Mouse (Mus musculus) stomach, postnatal 0 days (tissue): Measurements from ENCODE around the gene Ggt1. TPM values are rescaled to one million over a fixed set of nuclear protein-coding genes. Genes with fewer than 3 reads are reported as not detected.
A peak's percentile ranks its signal among the peaks of the same experiment; 100 is the strongest.
"Not testable (repeated sequence)": the region's sequence is repeated elsewhere in the genome, so short reads cannot be mapped to it uniquely, and the experiment has no call there.

Source experiments
- ATAC-seq: fragments of 200-750 bp; cut with Nextera tagmentation; 2 replicates; pipeline ENCODE4 v1.8.0; 2017; ENCODE audit not compliant: low FRiP score, low TSS enrichment
- DNase-seq: peaks from one replicate; pipeline ENCODE4 v3.0.0-alpha.2; 2016; ENCODE audit warnings: low spot score
- H3K27ac ChIP-seq: fragments of 300-500 bp; sonication (generic); replicated peaks from 2 replicates; pipeline ENCODE4 v1.5.1; 2014; ENCODE audit warnings: mild to moderate bottlenecking, control low read depth
- H3K27me3 ChIP-seq: fragments of 300-500 bp; sonication (generic); 2 replicates; pipeline ENCODE4 v1.6.1; 2014; ENCODE audit warnings: low read length; ENCODE audit not compliant: control insufficient read depth, insufficient read depth
- H3K36me3 ChIP-seq: fragments of 300-500 bp; sonication (generic); 2 replicates; pipeline ENCODE4 v1.6.1; 2014; ENCODE audit warnings: low read length, mixed read lengths; ENCODE audit not compliant: control insufficient read depth, insufficient read depth
- H3K4me1 ChIP-seq: fragments of 300-500 bp; sonication (generic); replicated peaks from 2 replicates; pipeline ENCODE4 v1.6.1; 2014; ENCODE audit warnings: antibody characterized with exemption; ENCODE audit not compliant: control insufficient read depth, insufficient read depth
- H3K4me2 ChIP-seq: fragments of 300-500 bp; sonication (generic); replicated peaks from 2 replicates; pipeline ENCODE4 v1.6.1; 2014; ENCODE audit warnings: low read depth, mild to moderate bottlenecking, control low read depth, moderate library complexity
- H3K4me3 ChIP-seq: fragments of 300-500 bp; sonication (generic); 2 replicates; pipeline ENCODE4 v1.5.1; 2014; ENCODE audit warnings: low read depth, low read length, control low read depth
- H3K9ac ChIP-seq: fragments of 300-500 bp; sonication (generic); 2 replicates; pipeline ENCODE4 v1.6.1; 2014; ENCODE audit warnings: mild to moderate bottlenecking, low read length, control low read depth, mixed read lengths
- H3K9me3 ChIP-seq: fragments of 300-500 bp; sonication (generic); 2 replicates; pipeline ENCODE4 v1.6.1; 2016; ENCODE audit warnings: low read length; ENCODE audit not compliant: control insufficient read depth
- CTCF ChIP-seq: IDR thresholded peaks from 2 replicates; pipeline ENCODE4 v1.5.1; 2016; ENCODE audit warnings: antibody characterized with exemption, low read depth, mild to moderate bottlenecking, moderate library complexity
- EP300 ChIP-seq: optimal IDR thresholded peaks from 2 replicates; pipeline ENCODE3; 2016; ENCODE audit warnings: antibody characterized with exemption
- WGBS: fragments of 180-500 bp; shearing (Covaris S2); extraction: QIAGEN DNeasy Blood & Tissue Kit; methylation state at CpG from one replicate; pipeline ENCODE4 v1.1.7; 2014; 5-methylcytosine and 5-hydroxymethylcytosine counted together
- polyA plus RNA-seq: library from polyadenylated mRNA; unstranded; fragments of >200 nt; fragmentation: Nextera tagmentation; extraction: Ambion mirVana; gene quantifications from 2 replicates; pipeline ENCODE4 v1.2.1, GENCODE M21; 2015

Gene Ggt1
- polyA plus RNA-seq, 1 experiment from 2014 or later, result 1.9 TPM

DNA sequence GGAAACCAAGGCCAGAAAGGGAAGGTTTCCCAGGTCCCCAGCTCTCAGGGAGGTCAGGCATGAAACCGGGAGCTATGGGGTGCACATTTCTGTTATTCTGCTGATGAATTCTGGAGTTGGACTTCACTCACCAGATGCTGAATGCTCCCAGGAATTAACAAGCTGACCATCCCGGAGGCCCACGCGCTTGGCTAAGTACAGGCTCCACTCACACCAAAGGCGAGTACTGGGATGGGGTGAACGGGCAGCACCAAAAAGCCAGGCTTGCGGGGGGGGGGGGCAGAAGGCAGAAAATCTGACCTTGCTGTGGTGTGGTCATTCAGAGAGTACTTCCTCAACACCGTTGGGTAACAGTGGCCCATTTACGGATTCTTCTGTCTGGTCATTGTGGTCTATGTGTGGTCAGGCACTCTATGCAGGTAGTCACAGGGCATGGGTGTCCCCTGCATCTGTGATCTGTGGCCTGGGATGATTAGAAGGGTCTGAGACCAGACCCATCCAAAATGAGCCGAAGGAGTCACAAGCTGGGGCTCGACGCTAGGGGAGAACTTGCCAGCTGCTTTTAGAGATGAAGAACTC lies 3.4 kb downstream of the Ggt1 start:
- ATAC-seq (no peak), DNase-seq (no peak)
- Histone ChIP-seq H3K4me3 (no peak overlapping the region), H3K9ac (no peak overlapping the region), H3K4me1 (no peaks in the 10 kb centered on the region), H3K4me2 (no peak overlapping the region), H3K27me3 (0 out of 2 replicates have a peak, but pooled peaks cover 2% of the 10 kb centered on the region), H3K27ac (no peak overlapping the region), H3K36me3 (no peaks in the 10 kb centered on the region), H3K9me3 (no peaks in the 10 kb centered on the region)
- WGBS, result 85% methylated on average over 12 of the region's 12 CpGs
- TF ChIP-seq EP300, result no peak
- no peak for TF ChIP-seq CTCF

DNA sequence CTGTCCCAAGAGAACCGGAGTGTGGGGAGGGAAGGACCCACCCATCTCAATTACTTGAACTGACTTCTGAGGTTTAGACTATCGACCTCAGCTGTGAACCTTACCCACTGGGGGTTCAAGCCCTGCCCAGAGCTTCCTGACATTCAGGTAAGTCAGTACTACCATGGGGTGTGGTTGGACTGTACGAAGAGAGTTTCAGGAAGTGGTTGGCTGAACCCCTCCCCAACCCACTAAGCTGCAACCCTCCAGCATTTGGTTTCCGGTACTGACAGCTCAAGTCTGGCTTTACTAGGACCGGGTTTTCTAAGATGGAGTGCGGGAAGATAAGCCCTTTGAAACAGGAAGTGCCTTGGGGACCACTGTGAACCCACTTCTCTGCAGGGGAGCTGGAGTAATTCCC lies 4.0 kb downstream of the Ggt1 start:
- no peak overlapping the region for H3K9ac ChIP-seq
- TF ChIP-seq EP300, result no peak
- no peak for TF ChIP-seq CTCF
- H3K36me3 ChIP-seq, result no peaks in the 10 kb centered on the region
- no peak for ATAC-seq
- no peak for DNase-seq
- 53% methylated on average over 6 of the region's 6 CpGs for WGBS
- no peaks in the 10 kb centered on the region for H3K9me3 ChIP-seq
- no peak overlapping the region for H3K4me2 ChIP-seq
- 0 out of 2 replicates have a peak, but pooled peaks cover 2% of the 10 kb centered on the region for H3K27me3 ChIP-seq
- H3K27ac ChIP-seq, result no peak overlapping the region
- no peak overlapping the region for H3K4me3 ChIP-seq
- no peaks in the 10 kb centered on the region for H3K4me1 ChIP-seq

DNA sequence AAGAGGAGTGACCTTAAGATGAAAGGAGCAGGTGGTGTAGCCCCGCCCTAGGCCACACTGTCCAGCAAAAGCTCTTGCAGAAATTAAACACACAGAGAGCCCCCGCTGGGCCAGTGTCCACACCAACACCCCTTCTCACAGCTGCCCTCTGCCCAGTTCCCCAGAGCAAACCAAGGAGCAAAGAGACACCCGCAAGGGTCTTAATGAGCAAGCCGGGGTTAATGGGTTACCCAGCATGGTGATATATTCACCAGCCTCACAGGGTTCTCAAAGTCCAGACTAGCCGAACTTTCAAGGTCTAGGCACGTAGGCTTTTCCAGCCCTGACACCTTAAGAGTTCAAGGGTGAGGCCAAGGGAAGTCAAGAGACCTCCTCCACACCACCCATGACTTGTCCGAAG lies 4.5 kb downstream of the Ggt1 start:
- Histone ChIP-seq H3K9me3 (no peaks in the 10 kb centered on the region), H3K36me3 (no peaks in the 10 kb centered on the region), H3K4me3 (no peak overlapping the region), H3K4me1 (no peaks in the 10 kb centered on the region), H3K27ac (no peak overlapping the region), H3K4me2 (no peak overlapping the region), H3K9ac (no peak overlapping the region), H3K27me3 (0 out of 2 replicates have a peak, but pooled peaks cover 2% of the 10 kb centered on the region)
- WGBS, result 72% methylated on average over 7 of the region's 7 CpGs
- TF ChIP-seq EP300 (no peak), CTCF (no peak)
- no peak for ATAC-seq
- DNase-seq, result no peak

GRCm38 (mm10) chr10:75566321-75566720 lies 4.9 kb downstream of the Ggt1 start:
- no peak for ATAC-seq

DNA sequence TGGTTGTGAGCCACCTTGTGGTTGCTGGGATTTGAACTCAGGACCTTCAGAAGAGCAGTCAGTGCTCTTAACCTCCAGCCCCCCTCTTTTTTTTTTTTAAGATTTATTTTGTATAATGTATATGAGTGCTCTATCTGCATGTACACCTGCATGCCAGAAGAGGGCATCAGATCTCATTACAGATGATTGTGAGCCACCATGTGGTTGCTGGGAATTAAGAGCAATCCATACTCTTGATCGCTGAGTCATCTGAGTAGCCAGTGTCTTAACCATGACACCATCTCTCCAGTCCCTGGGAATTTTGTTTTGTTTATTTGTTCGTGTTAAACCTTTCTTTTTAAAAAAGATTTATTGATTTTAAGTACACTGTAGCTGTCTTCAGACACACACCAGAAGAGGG lies 5.4 kb downstream of the Ggt1 start:
- DNase-seq, H3K27ac ChIP-seq, H3K9me3 ChIP-seq, H3K4me1 ChIP-seq, H3K27me3 ChIP-seq, H3K4me2 ChIP-seq, H3K4me3 ChIP-seq, ATAC-seq, H3K36me3 ChIP-seq, H3K9ac ChIP-seq: not testable (repeated sequence)
- 76% methylated on average over 2 of the region's 2 CpGs for WGBS
- TF ChIP-seq CTCF, result peak; percentile 36

More at GRCm38 (mm10) chr10:75566321-75566720, 4.9 kb downstream of the Ggt1 start:
- no peak overlapping the region for H3K9ac ChIP-seq
- H3K4me2 ChIP-seq, result no peak overlapping the region
- no peaks in the 10 kb centered on the region for H3K9me3 ChIP-seq
- H3K4me3 ChIP-seq, result no peak overlapping the region
- DNase-seq, result no peak
- H3K36me3 ChIP-seq, result no peaks in the 10 kb centered on the region
- H3K27ac ChIP-seq, result no peak overlapping the region
- TF ChIP-seq EP300 (no peak), CTCF (no peak)
- 81% methylated on average over 5 of the region's 5 CpGs for whole genome bisulfite sequencing
- H3K4me1 ChIP-seq, result no peaks in the 10 kb centered on the region
- H3K27me3 ChIP-seq, result no peaks in the 10 kb centered on the region

DNA sequence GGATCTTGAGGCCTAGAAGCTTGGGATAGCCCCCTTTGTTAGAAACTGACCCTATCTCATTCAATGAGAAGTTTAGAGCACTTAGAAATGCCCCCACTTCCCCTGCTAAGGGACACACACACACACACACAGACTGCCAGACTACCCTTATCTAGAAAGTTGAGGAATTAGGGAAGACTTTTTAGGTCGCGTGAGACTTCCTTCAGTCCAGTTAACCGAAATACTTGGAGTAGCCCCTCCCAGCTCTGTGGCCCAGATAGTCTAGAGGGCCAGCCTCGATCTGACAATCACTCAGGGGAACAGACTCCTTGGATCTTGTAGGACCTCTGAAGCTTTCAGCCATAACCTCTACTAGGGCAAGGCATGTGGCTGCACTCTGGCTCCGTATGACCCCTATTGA lies 6.6 kb downstream of the Ggt1 start:
- 35% methylated on average over 5 of the region's 5 CpGs for WGBS
- no peaks in the 10 kb centered on the region for H3K36me3 ChIP-seq
- H3K4me1 ChIP-seq, result no peaks in the 10 kb centered on the region
- ATAC-seq (no peak), DNase-seq (no peak)
- H3K9me3 ChIP-seq, result no peaks in the 10 kb centered on the region
- TF ChIP-seq CTCF (no peak), EP300 (no peak)
- H3K27ac ChIP-seq, result no peak overlapping the region
- no peak overlapping the region for H3K4me3 ChIP-seq
- no peaks in the 10 kb centered on the region for H3K27me3 ChIP-seq
- no peak overlapping the region for H3K9ac ChIP-seq
- H3K4me2 ChIP-seq, result no peak overlapping the region
